Mouse (Mus musculus) cortical plate, adult 2 months (tissue): Measurements from ENCODE around the gene Alox12.

Experiments used
- CTCF ChIP-seq: fragments of 200-500 bp; IDR thresholded peaks from 2 replicates; pipeline ENCODE4 v1.5.1; 2011; ENCODE audit warnings: mild to moderate bottlenecking, control low read depth, low read length; ENCODE audit not compliant: insufficient read depth; ENCODE audit errors: extremely low read depth
- POLR2A ChIP-seq: fragments of 200-500 bp; IDR thresholded peaks from 2 replicates; pipeline ENCODE4 v1.6.1; 2011; ENCODE audit warnings: mild to moderate bottlenecking, low read length, control low read depth; ENCODE audit not compliant: insufficient read depth; ENCODE audit errors: extremely low read depth

- TF ChIP-seq CTCF (no peak), POLR2A (no peak)
Measured at GRCm38 (mm10) chr11:70221603-70222500, 33.3 kb downstream of the Alox12 start.
